Mouse (Mus musculus) olfactory bulb, adult 2 months (tissue): Measurements from ENCODE around the gene Sf3b5.

Experiments
- CTCF ChIP-seq: fragments of 200-500 bp; IDR thresholded peaks from 2 replicates; pipeline ENCODE4 v1.5.1; 2012; ENCODE audit warnings: low read depth, mild to moderate bottlenecking, low read length, moderate library complexity; ENCODE audit not compliant: insufficient read depth
- POLR2A ChIP-seq: fragments of 200-500 bp; IDR thresholded peaks from 2 replicates; pipeline ENCODE4 v1.6.1; 2012; ENCODE audit warnings: mild to moderate bottlenecking, low read depth, low read length, moderate library complexity; ENCODE audit not compliant: insufficient read depth

DNA sequence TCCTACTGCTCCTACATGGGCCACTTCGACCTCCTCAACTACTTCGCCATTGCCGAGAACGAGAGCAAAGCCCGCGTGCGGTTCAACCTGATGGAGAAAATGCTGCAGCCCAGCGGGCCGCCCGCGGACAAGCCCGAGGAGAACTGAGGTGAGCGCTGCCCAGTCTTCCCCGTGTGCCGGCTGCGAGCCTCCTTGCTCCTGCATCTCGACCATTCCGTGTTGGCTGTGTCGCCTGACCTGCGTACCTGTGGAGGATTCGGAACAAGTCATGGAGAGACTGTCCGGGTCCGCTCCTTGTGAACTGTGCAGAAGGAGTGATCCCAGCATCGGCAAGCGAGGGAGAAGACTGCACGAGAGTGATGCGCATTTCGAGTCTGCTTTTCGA, 3.6 kb downstream of the Sf3b5 start:
- TF ChIP-seq POLR2A (no peak), CTCF (no peak)
